Mouse (Mus musculus) C2C12 (cell line): ENCODE results near the gene Il10.

Source experiments
- CTCF ChIP-seq: IDR thresholded peaks from one replicate; pipeline ENCODE4 v1.5.1; 2011; ENCODE audit not compliant: control insufficient read depth, insufficient read depth, insufficient read length
- MAX ChIP-seq: IDR thresholded peaks from one replicate; pipeline ENCODE4 v1.6.1; 2011; ENCODE audit warnings: mild to moderate bottlenecking, control low read depth
- MYOD1 ChIP-seq: IDR thresholded peaks from one replicate; pipeline ENCODE4 v1.6.1; 2011; ENCODE audit warnings: low read depth; ENCODE audit not compliant: control insufficient read depth, insufficient read length
- USF1 ChIP-seq: IDR thresholded peaks from one replicate; pipeline ENCODE4 v1.6.1; 2011; ENCODE audit warnings: low read depth, mild to moderate bottlenecking, control low read depth, moderate library complexity

GRCm38 (mm10) chr1:131048121-131048863 lies 28.6 kb downstream of the Il10 start:
- no peak for TF ChIP-seq CTCF
- no peak for TF ChIP-seq MAX
- TF ChIP-seq MYOD1, result no peak
- TF ChIP-seq USF1, result no peak
